Mouse (Mus musculus): ENCODE measurements around the gene Tuba3b. TPM values are rescaled to one million over a fixed set of nuclear protein-coding genes. Genes with fewer than 3 reads are reported as not detected.

The Tuba3b gene
- polyA plus RNA-seq, 1 experiment: not detected

GRCm38 (mm10) chr6:145653626-145654025, 38.1 kb downstream of the Tuba3b start:
- WGBS: 64% methylated on average over 5 of the region's 5 CpGs
- H3K27ac ChIP-seq (ENCODE audit: insufficient read depth, low read depth, low read length): no peak overlapping the region
- TF ChIP-seq POLR2A (IDR thresholded peaks at IDR 0.05; ENCODE audit: insufficient read depth, low read depth, low read length) (no peak), CTCF (IDR thresholded peaks at IDR 0.05; ENCODE audit: insufficient read depth, low read depth, low read length) (no peak)
- H3K4me3 ChIP-seq (ENCODE audit: insufficient read depth, low read depth, low read length): no peak overlapping the region
- H3K4me1 ChIP-seq (ENCODE audit: control insufficient read depth, insufficient read depth, low read length): no peaks in the 10 kb centered on the region

- no peak for TF ChIP-seq CTCF (IDR thresholded peaks at IDR 0.05; ENCODE audit: insufficient read depth, low read depth, low read length)
- TF ChIP-seq POLR2A (IDR thresholded peaks at IDR 0.05; ENCODE audit: insufficient read depth, low read depth, low read length): no peak
- peaks cover 3% of the 10 kb centered on the region; the same call in 1 of the 2 replicates for H3K4me1 ChIP-seq (ENCODE audit: control insufficient read depth, insufficient read depth, low read length)
- WGBS: 71% methylated on average over 8 of the region's 8 CpGs
- H3K4me3 ChIP-seq (ENCODE audit: insufficient read depth, low read depth, low read length): no peak overlapping the region
- H3K27ac ChIP-seq (ENCODE audit: insufficient read depth, low read depth, low read length): no peak overlapping the region
Observed at GRCm38 (mm10) chr6:145654062-145654836, 38.7 kb downstream of the Tuba3b start.

- WGBS: 84% methylated on average over 1 of the region's 1 CpGs
- Histone ChIP-seq H3K27ac (ENCODE audit: insufficient read depth, low read depth, low read length) (no peak overlapping the region), H3K4me3 (ENCODE audit: insufficient read depth, low read depth, low read length) (no peak overlapping the region), H3K4me1 (ENCODE audit: control insufficient read depth, insufficient read depth, low read length) (peaks cover 3% of the 10 kb centered on the region; the same call in 1 of the 2 replicates)
- TF ChIP-seq POLR2A (IDR thresholded peaks at IDR 0.05; ENCODE audit: insufficient read depth, low read depth, low read length) (no peak), CTCF (IDR thresholded peaks at IDR 0.05; ENCODE audit: insufficient read depth, low read depth, low read length) (no peak)
Observed at GRCm38 (mm10) chr6:145655678-145656077, 40.1 kb downstream of the Tuba3b start.

DNA sequence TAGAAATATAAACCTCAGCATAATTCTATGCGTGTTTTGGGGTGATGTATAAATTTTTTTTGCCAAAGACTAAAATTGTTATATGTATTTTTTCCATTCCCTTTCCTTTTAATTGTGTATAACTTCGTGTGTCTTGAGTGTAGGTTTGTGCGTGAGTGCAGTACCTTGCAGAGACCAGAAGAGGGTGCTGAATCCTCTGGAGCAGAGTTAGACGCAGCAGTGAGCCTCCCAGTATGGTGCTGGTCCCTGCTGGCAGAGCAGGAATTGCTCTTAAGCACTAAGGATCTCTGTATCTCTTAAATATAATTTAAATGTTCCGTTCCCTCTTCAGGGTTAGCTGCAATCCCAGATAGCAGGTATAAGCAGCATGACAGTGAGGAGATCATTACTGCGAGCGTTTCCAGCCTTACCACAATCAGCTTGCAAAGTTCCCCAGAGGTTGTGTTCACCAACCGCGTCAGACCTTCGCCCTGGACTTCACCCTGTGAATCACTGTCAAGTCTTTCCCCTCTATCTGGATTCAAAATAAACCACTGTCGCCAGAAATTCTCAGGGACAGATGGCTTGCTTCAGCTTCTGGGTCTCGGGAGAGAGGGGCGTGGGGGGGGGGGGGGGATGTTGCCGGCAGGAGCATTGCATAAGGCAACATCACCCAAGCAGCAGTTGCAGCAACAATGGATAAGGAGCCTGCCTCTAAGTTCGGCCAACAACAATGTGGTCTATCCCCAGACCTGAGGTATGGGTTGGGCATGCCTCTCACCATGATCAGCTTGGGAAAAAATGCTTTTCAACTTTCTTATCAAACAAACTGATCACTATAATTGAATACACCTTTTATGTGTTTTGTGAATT, 41.4 kb downstream of the Tuba3b start:
- TF ChIP-seq CTCF (IDR thresholded peaks at IDR 0.05; ENCODE audit: insufficient read depth, low read depth, low read length): no peak
- no peak for TF ChIP-seq POLR2A (IDR thresholded peaks at IDR 0.05; ENCODE audit: insufficient read depth, low read depth, low read length)
- WGBS: 88% methylated on average over 15 of the region's 15 CpGs
- H3K4me1 ChIP-seq (ENCODE audit: control insufficient read depth, insufficient read depth, low read length): peaks cover 3% of the 10 kb centered on the region; the same call in 1 of the 2 replicates

DNA sequence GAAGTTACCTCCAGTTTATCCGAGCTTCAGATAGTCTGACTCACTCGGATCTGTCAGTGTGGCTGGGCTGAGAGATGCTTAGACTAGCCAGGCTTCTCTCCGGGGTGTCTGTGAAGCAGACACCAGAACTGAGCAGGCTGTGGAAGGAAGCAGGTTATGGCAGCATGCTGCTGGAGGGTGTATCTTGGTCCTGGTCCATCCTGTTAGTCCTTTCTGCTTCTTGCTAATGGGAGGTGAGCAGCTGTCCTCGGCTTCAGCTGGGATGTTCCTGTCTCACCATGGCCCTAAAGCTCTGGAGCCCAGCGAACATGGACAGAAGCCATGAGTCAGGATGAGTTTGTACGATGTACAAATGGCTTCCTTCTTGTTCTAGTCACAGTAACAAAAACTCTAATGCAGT, 43.6 kb downstream of the Tuba3b start:
- no peak overlapping the region for H3K27ac ChIP-seq (ENCODE audit: insufficient read depth, low read depth, low read length)
- no peak for TF ChIP-seq POLR2A (IDR thresholded peaks at IDR 0.05; ENCODE audit: insufficient read depth, low read depth, low read length)
- no peak for TF ChIP-seq CTCF (IDR thresholded peaks at IDR 0.05; ENCODE audit: insufficient read depth, low read depth, low read length)
- WGBS: 62% methylated on average over 6 of the region's 6 CpGs
- H3K4me1 ChIP-seq (ENCODE audit: control insufficient read depth, insufficient read depth, low read length): peaks cover 3% of the 10 kb centered on the region; the same call in 1 of the 2 replicates
- H3K4me3 ChIP-seq (ENCODE audit: insufficient read depth, low read depth, low read length): no peak overlapping the region

More for the DNA sequence above, 41.4 kb downstream of the Tuba3b start:
- no peak overlapping the region for H3K4me3 ChIP-seq (ENCODE audit: insufficient read depth, low read depth, low read length)
- no peak overlapping the region for H3K27ac ChIP-seq (ENCODE audit: insufficient read depth, low read depth, low read length)

DNA sequence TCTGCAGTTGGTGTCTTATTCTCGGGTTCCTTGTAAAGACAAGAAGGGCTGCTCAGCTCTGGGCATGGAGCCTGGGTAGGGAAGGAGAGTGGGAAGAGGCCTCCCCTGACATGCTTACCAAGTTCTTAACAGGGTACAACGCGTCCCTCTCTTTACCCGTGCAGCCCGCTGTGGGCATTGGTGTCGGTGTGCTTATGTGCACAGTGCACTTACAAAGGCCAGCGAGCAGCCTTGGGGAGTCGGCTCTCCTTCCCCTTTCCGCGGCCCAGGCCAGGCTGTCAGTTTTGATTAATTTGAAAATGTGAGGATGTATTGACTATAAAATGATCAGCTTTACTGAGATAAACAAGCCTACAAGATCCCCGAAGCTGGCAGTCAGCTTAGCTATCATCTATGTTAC, 45.4 kb downstream of the Tuba3b start:
- no peak for TF ChIP-seq CTCF (IDR thresholded peaks at IDR 0.05; ENCODE audit: insufficient read depth, low read depth, low read length)
- no peak for TF ChIP-seq POLR2A (IDR thresholded peaks at IDR 0.05; ENCODE audit: insufficient read depth, low read depth, low read length)
- no peak overlapping the region for H3K4me3 ChIP-seq (ENCODE audit: insufficient read depth, low read depth, low read length)
- WGBS: 88% methylated on average over 11 of the region's 11 CpGs
- H3K27ac ChIP-seq (ENCODE audit: insufficient read depth, low read depth, low read length): no peak overlapping the region
- peaks cover 3% of the 10 kb centered on the region; the same call in 1 of the 2 replicates for H3K4me1 ChIP-seq (ENCODE audit: control insufficient read depth, insufficient read depth, low read length)

DNA sequence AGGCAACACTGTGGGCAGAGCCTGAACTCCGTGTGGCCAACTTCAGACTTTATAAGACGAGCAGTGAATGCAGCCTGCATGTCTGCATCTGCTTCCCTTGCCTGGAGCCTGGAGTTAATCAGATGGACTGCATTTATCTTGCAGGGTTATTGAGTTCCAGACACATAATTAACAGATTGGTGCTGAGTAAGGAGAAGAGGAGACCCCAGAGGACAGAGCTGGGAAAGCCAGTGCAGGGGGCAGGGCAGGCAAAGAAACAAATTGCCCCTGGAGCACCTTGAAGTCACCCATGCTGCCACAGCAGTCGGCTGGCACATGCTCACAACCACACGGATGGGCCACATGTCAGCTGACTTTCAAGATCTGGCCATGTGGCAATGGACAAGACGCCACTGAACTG, 48.7 kb downstream of the Tuba3b start:
- H3K4me3 ChIP-seq (ENCODE audit: insufficient read depth, low read depth, low read length): no peak overlapping the region
- no peak overlapping the region for H3K27ac ChIP-seq (ENCODE audit: insufficient read depth, low read depth, low read length)
- peaks cover under 1% of the 10 kb centered on the region; the same call in 1 of the 2 replicates for H3K4me1 ChIP-seq (ENCODE audit: control insufficient read depth, insufficient read depth, low read length)
- no peak for TF ChIP-seq POLR2A (IDR thresholded peaks at IDR 0.05; ENCODE audit: insufficient read depth, low read depth, low read length)
- no peak for TF ChIP-seq CTCF (IDR thresholded peaks at IDR 0.05; ENCODE audit: insufficient read depth, low read depth, low read length)
- 83% methylated on average over 5 of the region's 5 CpGs for WGBS

DNA sequence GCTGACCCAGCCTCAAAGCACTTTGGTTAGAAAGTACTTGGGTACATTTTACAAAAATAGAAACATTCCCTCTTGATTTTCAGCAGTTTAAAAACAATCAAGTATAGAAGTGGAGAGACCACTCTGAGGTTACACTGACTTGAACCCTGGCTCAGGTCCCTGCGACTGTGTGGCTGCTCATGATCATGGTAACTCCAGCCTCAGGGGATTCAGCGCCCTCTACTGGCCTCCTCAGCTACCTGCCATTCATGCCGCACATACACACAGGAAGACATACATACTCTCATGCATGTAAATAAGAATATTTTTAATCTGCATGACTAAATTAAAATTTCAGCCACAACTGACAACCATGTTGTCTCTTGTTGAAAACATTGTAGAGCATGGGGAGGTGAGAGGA, 50.2 kb downstream of the Tuba3b start:
- H3K4me3 ChIP-seq (ENCODE audit: insufficient read depth, low read depth, low read length): no peak overlapping the region
- H3K4me1 ChIP-seq (ENCODE audit: control insufficient read depth, insufficient read depth, low read length): no peaks in the 10 kb centered on the region
- WGBS: 92% methylated on average over 3 of the region's 3 CpGs
- no peak for TF ChIP-seq CTCF (IDR thresholded peaks at IDR 0.05; ENCODE audit: insufficient read depth, low read depth, low read length)
- no peak for TF ChIP-seq POLR2A (IDR thresholded peaks at IDR 0.05; ENCODE audit: insufficient read depth, low read depth, low read length)
- no peak overlapping the region for H3K27ac ChIP-seq (ENCODE audit: insufficient read depth, low read depth, low read length)

GRCm38 (mm10) chr6:145667654-145668053, 52.1 kb downstream of the Tuba3b start:
- Histone ChIP-seq H3K27ac (ENCODE audit: insufficient read depth, low read depth, low read length) (no peak overlapping the region), H3K4me1 (ENCODE audit: control insufficient read depth, insufficient read depth, low read length) (no peaks in the 10 kb centered on the region), H3K4me3 (ENCODE audit: insufficient read depth, low read depth, low read length) (no peak overlapping the region)
- no peak for TF ChIP-seq POLR2A (IDR thresholded peaks at IDR 0.05; ENCODE audit: insufficient read depth, low read depth, low read length)
- TF ChIP-seq CTCF (IDR thresholded peaks at IDR 0.05; ENCODE audit: insufficient read depth, low read depth, low read length): no peak
- WGBS: 65% methylated on average over 3 of the region's 3 CpGs

All from olfactory bulb, adult 2 months (tissue).